Mouse (Mus musculus): ENCODE results near the gene Ddx43. TPM values are rescaled to one million over a fixed set of nuclear protein-coding genes. Genes with fewer than 3 reads are reported as not detected.
A peak's percentile ranks its signal among the peaks of the same experiment; 100 is the strongest.
"Not testable (repeated sequence)": the region's sequence is repeated elsewhere in the genome, so short reads cannot be mapped to it uniquely, and the experiment has no call there.

Gene Ddx43
- polyA plus RNA-seq (2012; rRNA removed): 0.12 and 0.15 TPM in 2 replicates

GRCm38 (mm10) chr9:78395630-78396351 is at the start of gene Ddx43:
Gene Ddx43, plus strand, starts transcription at chr9:78395777.
- 2% methylated on average over 92 of the region's 93 CpGs for WGBS
- no peaks in the 10 kb centered on the region for H3K36me3 ChIP-seq (ENCODE audit: control insufficient read depth, insufficient read depth, low read length)
- TF ChIP-seq POLR2A (IDR thresholded peaks at IDR 0.05; ENCODE audit: low read depth, low read length): no peak
- no peak for TF ChIP-seq CTCF (IDR thresholded peaks at IDR 0.05; ENCODE audit: extremely low read depth, insufficient read depth, insufficient read length, insufficient replicate concordance)
- peak in 1 of 2 experiments; percentile 24 for DNase-seq (ENCODE audit: low read depth in 1 of 2, low spot score in 2 of 2)
- peaks cover 12% of the 10 kb centered on the region for H3K27me3 ChIP-seq (ENCODE audit: control insufficient read depth, insufficient read depth, low read length)
- peaks cover 8% of the 10 kb centered on the region for H3K4me1 ChIP-seq (ENCODE audit: control insufficient read depth, insufficient read depth, insufficient read length)
- H3K27ac ChIP-seq (ENCODE audit: insufficient read depth, low read length): no peak within 1 kb of the TSS
- H3K4me3 ChIP-seq (ENCODE audit: extremely low read depth, insufficient read depth, insufficient read length): peak within 1 kb of the TSS; percentile 58; the same call in 1 of the 2 replicates

DNA sequence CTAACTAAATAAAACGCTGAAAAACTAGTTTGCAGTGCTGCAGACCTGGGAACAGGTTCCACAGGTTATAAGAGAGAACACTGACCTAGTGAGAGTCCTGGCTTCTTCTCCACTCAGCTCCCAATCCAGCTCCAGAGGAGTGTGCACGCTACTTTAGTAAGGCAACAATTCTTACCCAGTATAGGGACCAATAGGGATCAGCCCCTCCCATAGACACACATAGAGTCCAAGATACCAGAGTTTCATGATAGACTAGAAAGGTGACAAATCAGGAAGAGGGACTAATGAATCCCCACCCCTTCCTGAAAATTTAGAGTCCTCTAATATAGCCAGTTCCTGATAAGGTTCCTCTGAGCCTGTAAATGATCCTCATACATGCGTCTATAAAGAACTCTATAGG is 48.6 kb upstream of the Ddx43 start:
- no peak for TF ChIP-seq POLR2A (IDR thresholded peaks at IDR 0.05; ENCODE audit: low read depth, low read length)
- TF ChIP-seq CTCF (IDR thresholded peaks at IDR 0.05; ENCODE audit: extremely low read depth, insufficient read depth, insufficient read length, insufficient replicate concordance): no peak
- no peak for DNase-seq (ENCODE audit: low read depth in 1 of 2, low spot score in 2 of 2)
- Histone ChIP-seq H3K4me1 (ENCODE audit: control insufficient read depth, insufficient read depth, insufficient read length) (no peaks in the 10 kb centered on the region), H3K27ac (ENCODE audit: insufficient read depth, low read length) (no peak overlapping the region), H3K36me3 (ENCODE audit: control insufficient read depth, insufficient read depth, low read length) (no peaks in the 10 kb centered on the region), H3K27me3 (ENCODE audit: control insufficient read depth, insufficient read depth, low read length) (no peaks in the 10 kb centered on the region), H3K4me3 (ENCODE audit: extremely low read depth, insufficient read depth, insufficient read length) (no peak overlapping the region)
- 61% methylated on average over 3 of the region's 3 CpGs for WGBS

- not testable (repeated sequence) for H3K4me3 ChIP-seq (ENCODE audit: extremely low read depth, insufficient read depth, insufficient read length); H3K27ac ChIP-seq (ENCODE audit: insufficient read depth, low read length); DNase-seq (ENCODE audit: low read depth in 1 of 2, low spot score in 2 of 2); H3K36me3 ChIP-seq (ENCODE audit: control insufficient read depth, insufficient read depth, low read length); H3K27me3 ChIP-seq (ENCODE audit: control insufficient read depth, insufficient read depth, low read length); H3K4me1 ChIP-seq (ENCODE audit: control insufficient read depth, insufficient read depth, insufficient read length)
- WGBS: 76% methylated on average over 6 of the region's 6 CpGs
Observed at GRCm38 (mm10) chr9:78348206-78349004, 47.2 kb upstream of the Ddx43 start.

- WGBS: 74% methylated on average over 3 of the region's 3 CpGs
- not testable (repeated sequence) for H3K4me1 ChIP-seq (ENCODE audit: control insufficient read depth, insufficient read depth, insufficient read length); DNase-seq (ENCODE audit: low read depth in 1 of 2, low spot score in 2 of 2); H3K36me3 ChIP-seq (ENCODE audit: control insufficient read depth, insufficient read depth, low read length); H3K4me3 ChIP-seq (ENCODE audit: extremely low read depth, insufficient read depth, insufficient read length); H3K27ac ChIP-seq (ENCODE audit: insufficient read depth, low read length); H3K27me3 ChIP-seq (ENCODE audit: control insufficient read depth, insufficient read depth, low read length)
Observed at GRCm38 (mm10) chr9:78349141-78349540, 46.4 kb upstream of the Ddx43 start.

GRCm38 (mm10) chr9:78350007-78350406 is 45.6 kb upstream of the Ddx43 start:
- H3K27me3 ChIP-seq (ENCODE audit: control insufficient read depth, insufficient read depth, low read length); H3K36me3 ChIP-seq (ENCODE audit: control insufficient read depth, insufficient read depth, low read length); H3K4me3 ChIP-seq (ENCODE audit: extremely low read depth, insufficient read depth, insufficient read length); H3K27ac ChIP-seq (ENCODE audit: insufficient read depth, low read length); H3K4me1 ChIP-seq (ENCODE audit: control insufficient read depth, insufficient read depth, insufficient read length); DNase-seq (ENCODE audit: low read depth in 1 of 2, low spot score in 2 of 2): not testable (repeated sequence)

DNA sequence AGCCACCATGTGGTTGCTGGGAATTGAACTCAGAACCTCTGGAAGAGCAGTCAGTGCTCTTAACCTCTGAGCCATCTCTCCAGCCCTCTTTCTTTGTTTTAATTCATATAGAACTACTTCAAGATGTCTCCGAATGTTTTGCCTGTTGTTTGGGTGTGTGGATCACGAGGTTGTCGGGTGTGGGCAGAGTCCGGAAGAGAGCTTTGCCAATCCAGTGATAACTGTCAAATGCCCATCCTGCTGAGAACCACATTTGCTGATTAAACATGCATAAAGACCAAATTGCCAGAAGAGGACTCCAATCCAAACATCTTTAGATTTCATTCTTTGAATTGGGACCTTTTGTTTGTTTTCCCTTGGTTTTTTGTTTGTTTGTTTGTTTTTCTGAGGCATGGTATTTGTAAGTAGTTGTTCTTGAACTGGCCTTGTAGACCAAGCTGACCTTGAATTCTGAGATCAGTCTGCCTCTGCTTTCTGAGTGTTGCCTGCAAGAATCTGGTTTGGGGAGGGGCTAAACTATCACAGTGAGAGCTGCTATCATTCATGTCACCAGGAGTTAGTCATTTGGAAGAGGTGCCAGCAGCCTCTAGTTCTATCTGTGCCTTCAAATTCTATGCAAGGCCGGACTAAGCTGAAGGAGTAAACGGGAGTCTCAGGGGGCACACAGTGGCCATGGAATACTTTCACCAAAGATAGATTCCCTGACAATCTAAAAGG is 43.9 kb upstream of the Ddx43 start:
- TF ChIP-seq CTCF (IDR thresholded peaks at IDR 0.05; ENCODE audit: extremely low read depth, insufficient read depth, insufficient read length, insufficient replicate concordance): no peak
- no peak for TF ChIP-seq POLR2A (IDR thresholded peaks at IDR 0.05; ENCODE audit: low read depth, low read length)
- Histone ChIP-seq H3K27me3 (ENCODE audit: control insufficient read depth, insufficient read depth, low read length) (no peaks in the 10 kb centered on the region), H3K4me3 (ENCODE audit: extremely low read depth, insufficient read depth, insufficient read length) (no peak overlapping the region), H3K4me1 (ENCODE audit: control insufficient read depth, insufficient read depth, insufficient read length) (no peaks in the 10 kb centered on the region), H3K36me3 (ENCODE audit: control insufficient read depth, insufficient read depth, low read length) (no peaks in the 10 kb centered on the region), H3K27ac (ENCODE audit: insufficient read depth, low read length) (no peak overlapping the region)
- 78% methylated on average over 6 of the region's 6 CpGs for WGBS
- no peak for DNase-seq (ENCODE audit: low read depth in 1 of 2, low spot score in 2 of 2)
